Mouse (Mus musculus) hindbrain, embryonic 12.5 days (tissue): ENCODE measurements around the gene Asb6. TPM values are rescaled to one million over a fixed set of nuclear protein-coding genes. Genes with fewer than 3 reads are reported as not detected.

ENCODE experiments used
- polyA plus RNA-seq: library from polyadenylated mRNA; unstranded; fragments of >200 nt; fragmentation: Nextera tagmentation; extraction: Ambion mirVana; gene quantifications from 2 replicates; pipeline ENCODE4 v1.2.1, GENCODE M21; 2016

Asb6 gene
- polyA plus RNA-seq, 1 experiment from 2014 or later, result 40.6 TPM

Other genes with a start within 250 kb of the Asb6 start
- 0.45 and 0.89 TPM in 2 replicates for gene Cstad, start 235.3 kb downstream of the Asb6 start, polyA plus RNA-seq
- gene 1700001O22Rik, start 26.7 kb downstream of the Asb6 start, polyA plus RNA-seq, result 1.9 and 2.2 TPM in 2 replicates
- gene Ntmt1, start 22.5 kb downstream of the Asb6 start, polyA plus RNA-seq, result 97.2 and 102 TPM in 2 replicates
- 38.8 and 38.9 TPM in 2 replicates for gene Prrx2, start 4.6 kb upstream of the Asb6 start, polyA plus RNA-seq
- 4.7 and 7.1 TPM in 2 replicates for gene Ptges, start 99.5 kb upstream of the Asb6 start, polyA plus RNA-seq
- gene Tor1b, start 122.6 kb upstream of the Asb6 start, polyA plus RNA-seq, result 22.9 and 23.2 TPM in 2 replicates
- gene Tor1a, start 137.6 kb upstream of the Asb6 start, polyA plus RNA-seq, result 77.1 and 77.7 TPM in 2 replicates
- 75.2 and 75.4 TPM in 2 replicates for gene BC005624, start 151.9 kb upstream of the Asb6 start, polyA plus RNA-seq
- gene Usp20, start 151.9 kb upstream of the Asb6 start, polyA plus RNA-seq, result 35.0 and 37.9 TPM in 2 replicates